Mouse (Mus musculus): ENCODE results near the gene Ddx31.

GRCm38 (mm10) chr2:28895876-28896275, 55.7 kb downstream of the Ddx31 start:
- TF ChIP-seq CTCF (IDR thresholded peaks at IDR 0.05; ENCODE audit: low read depth, low read length) = no peak
- TF ChIP-seq POLR2A (IDR thresholded peaks at IDR 0.05; ENCODE audit: borderline replicate concordance, low read depth, low read length) = no peak

Measured in bone marrow macrophage, adult 2 months (primary cell).